Mouse (Mus musculus) heart, adult 9 months (tissue): ENCODE results near the gene Gm21988.

Source experiments
- DNase-seq, 2 experiments: peaks; one replicate each; pipeline ENCODE4 v3.0.0; 2022; ENCODE audit warnings: low spot score in 2 of 2

Gene Gm21988

DNA sequence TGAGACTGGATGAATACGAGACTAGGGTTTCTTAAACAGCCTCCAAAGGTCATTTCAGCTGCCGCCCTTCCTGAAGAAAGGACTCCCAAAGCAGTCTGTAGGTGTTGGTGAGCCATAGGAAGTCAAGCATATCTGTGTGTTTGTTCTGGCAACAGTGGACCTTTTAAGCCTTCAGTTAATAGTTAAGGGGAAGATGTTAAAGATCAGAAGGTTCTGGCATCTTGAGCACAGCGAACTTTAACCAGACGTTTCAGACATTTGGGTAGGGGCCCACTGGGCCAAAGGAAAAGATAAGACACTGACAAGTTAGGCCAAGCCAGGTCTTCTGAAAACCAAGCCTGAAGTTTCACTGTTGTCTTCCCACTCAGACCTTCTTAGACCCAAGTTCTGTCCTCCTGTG is 21.6 kb downstream of the Gm21988 start:
- no peak for DNase-seq

DNA sequence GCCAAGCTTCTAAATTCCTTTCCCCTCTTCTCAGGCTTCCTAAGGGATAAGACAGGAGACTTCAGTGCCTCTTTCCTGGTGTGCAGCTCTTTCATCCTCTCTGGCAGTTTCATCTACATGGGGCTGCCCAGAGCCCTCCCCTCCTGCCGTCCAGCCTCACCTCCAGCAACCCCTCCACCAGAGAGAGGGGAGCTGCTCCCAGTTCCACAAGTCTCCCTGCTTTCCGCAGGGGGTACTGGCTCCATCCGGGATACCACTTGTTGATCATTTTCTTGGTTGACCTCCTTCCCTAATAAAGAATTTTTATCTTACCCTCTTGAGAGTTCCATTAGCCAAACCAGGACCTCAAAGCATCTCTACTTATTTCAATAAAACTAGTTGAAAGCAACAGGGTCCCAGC is 23.5 kb downstream of the Gm21988 start:
- no peak for DNase-seq

DNA sequence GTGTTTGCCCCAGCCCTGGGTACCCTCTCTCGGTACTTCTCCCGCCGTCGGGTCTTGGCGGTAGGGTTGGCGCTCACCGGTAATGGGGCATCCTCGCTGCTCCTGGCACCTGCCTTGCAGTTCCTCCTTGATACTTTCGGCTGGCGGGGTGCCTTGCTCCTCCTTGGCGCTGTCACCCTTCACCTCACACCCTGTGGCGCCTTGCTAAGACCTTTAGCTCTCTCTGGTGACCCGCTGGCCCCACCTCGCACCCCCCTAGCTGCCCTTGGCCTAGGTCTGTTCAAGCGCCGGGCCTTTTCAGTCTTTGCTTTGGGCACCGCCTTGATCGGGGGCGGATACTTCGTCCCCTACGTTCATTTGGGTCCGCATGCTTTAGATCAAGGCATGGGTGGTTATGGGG is 24.3 kb downstream of the Gm21988 start:
- DNase-seq: no peak

DNA sequence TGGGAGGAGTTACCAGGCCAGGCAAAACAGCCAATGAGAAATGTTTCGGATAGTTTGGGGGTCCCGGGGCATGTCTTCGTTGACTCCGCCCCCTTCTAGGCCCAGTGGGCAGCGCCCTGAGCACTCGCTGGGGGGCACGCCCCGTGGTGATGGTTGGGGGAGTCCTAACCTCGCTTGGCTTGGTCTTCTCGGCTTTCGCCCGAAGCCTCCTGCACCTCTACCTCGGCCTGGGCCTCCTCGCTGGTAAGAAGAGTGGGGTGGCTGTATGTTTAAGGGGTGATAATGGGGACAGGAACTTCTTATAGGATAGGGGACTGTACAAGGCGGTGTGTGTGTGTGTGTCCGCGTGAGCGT is 24.8 kb downstream of the Gm21988 start:
- no peak for DNase-seq

DNA sequence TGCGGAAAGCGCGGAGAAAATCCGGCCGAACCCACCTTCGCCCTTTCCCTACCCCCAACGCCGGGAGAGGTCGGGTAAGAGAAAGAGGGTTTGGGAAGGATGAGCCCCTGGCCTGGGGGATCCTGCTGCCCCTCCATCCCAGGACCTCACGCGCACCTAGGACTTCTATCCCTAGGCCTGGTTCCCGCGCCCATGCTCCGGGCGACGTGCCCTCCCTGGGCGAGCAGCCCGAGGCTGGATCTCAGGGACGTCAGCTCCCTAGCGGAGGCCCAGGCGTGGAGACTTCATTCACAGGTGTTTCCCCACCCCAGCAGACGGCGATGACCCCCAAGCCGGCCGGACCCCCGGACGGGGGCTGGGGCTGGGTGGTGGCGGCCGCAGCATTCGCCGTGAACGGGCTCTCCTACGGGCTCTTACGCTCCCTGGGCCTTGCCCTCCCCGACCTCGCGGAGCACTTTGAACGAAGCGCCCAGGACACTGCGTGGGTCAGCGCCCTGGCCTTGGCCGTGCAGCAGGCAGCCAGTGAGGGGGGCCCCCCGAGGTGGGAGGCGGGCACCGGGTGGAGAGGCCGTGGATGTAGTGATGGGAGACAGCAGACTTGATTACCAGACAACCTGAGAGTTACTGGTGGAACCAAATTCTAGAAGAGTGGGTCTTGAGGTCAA is 25.3 kb downstream of the Gm21988 start:
- DNase-seq: peak in 1 of 2 experiments; percentile 25

DNA sequence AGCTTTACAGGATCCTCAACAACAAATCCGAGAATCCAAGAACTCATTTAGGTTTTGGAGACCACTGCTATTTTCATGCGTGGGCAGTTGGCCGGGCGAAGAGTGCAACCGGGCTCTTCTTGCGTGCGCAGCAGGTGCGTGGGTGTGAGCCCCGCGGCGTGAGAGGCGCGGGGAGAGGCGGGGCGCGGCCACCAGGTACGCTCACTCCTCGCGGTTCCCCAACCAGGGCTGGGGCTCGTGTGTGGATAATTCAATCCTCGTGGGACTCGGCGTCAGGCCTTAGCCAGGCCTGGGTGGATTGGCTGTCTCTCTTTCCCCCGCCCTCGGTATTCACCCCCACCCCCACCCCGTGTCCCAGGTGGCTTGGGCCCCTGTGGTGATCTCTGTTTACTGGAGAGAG is 25.9 kb downstream of the Gm21988 start:
- no peak for DNase-seq

DNA sequence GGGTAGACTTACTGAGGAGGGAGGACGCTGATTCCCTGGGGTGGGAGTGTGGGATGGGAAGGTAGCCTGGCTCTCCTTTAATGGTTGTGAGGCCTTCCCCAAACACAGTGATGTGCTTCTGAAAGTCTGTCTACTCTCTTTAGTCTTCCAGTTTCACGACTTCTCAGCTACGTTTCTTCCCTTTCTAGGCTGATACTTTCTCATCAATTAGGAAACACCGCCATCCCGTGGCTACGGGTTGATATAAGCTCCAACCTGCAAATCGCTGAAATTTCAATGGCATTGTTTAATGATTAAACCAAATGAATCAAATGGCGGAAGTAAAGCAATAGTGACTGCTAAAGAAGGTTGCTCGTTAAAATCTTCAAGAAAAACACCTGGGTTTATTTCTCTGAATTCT is 26.7 kb downstream of the Gm21988 start:
- peak; percentile 45 to 67 for DNase-seq

DNA sequence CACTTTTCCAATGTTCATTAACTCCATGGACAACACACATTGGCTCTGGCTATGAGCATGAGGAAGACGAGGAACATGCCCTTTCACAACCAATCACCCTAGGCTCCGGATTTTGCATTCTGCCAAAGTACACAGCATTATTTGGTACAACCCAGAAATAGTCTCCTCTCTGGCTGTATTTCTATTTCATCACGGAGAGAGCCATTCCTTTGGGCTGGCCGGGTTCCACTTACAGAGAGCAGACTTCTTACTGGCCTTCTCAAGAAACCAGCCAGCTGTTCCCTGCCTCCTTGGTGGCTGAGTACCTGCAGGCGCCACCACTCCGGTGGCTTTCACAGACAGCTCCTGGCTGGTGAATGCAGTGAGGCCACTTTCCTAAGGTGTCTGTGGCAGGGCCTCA is 27.2 kb downstream of the Gm21988 start, which contains the start of gene Slc16a11:
Gene Slc16a11 (plus strand): TSS at position 330 of the 400 bp plus-strand sequence.
- peak in 1 of 2 experiments; percentile 25 for DNase-seq

DNA sequence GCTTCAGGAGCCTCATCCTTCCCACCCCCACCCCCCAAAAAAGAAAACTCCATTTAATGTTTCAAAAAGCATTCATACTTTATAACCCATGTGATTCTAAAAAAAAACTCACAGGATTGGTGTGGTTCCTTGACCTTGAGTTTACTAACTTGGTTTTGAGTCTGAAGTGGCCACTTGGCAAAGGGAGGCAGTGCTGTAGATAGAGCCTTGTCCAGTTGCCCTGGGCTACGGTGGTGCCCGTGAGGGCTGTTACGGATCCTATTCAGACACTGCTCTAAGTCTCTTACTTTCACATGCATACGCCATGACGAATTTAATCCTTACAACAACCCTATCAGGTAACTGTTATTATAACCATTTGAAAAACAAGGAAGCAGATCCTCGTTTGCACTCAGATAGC is 27.7 kb downstream of the Gm21988 start:
- DNase-seq: no peak

DNA sequence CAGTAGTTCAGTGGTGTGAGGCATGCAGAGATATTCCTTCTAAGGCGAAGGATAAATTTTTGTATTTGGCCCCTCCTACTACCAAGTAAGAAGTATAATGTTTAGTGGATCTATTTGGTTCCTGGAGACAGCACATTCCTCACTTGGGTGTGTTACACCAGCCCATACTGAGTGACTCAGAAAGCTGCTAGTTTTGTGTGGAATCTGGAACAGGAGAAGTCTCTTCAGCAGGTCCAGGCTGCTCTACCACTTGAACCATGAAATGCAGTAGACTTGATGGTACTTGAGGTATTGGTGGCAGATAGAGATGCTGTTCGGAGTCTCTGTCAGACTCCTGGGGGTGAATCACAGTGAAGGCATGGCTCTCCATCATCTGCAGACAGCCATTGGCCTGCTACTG is 28.9 kb downstream of the Gm21988 start:
- DNase-seq: no peak

DNA sequence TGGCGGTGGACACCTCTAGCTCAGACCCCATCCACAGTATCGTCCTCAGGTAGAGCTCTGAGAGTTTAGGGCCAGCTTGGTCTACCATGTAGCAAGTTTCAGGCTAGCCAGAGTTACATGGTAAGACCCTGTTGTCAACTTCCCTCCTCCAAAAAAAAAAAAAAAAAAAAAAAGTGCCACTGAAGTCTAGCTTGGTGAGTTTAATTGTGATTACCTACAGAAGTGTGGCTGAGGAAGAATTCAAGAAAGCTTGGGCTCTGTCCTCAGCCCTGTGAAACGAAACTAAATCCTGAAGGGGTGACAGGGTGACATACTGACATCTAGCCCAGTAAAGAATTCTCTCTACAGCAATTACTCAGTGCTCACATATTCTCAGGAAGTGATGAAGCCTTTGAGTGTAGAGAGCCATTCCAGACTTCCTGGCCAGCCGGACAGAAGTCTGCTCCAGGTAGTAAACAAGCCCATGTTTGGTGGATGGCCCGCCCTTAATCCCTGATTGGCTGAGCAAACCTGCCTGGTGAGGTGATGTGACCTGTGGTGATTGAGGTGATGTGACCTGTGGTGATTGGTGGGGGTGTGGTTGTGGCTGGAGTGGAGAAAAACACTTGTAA is 30.7 kb downstream of the Gm21988 start:
- no peak for DNase-seq

DNA sequence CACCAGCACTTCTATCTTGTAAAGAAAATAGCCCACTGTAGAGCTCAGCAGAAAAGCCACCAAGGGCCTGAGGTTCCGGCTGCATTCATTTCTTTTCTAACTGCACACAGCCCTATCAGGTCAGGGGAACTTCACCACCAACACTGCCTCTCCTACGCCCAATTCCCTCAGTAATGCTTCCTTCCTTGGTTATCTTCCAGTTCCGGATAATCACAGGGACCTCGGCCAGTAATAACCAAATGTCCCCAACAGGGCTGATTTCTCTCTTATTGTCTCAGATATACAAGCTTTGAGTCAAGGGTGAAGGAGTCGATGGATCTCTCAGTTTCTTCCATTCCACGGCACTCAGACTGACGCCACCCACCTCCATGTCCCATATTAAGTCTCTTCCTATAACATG is 32.3 kb downstream of the Gm21988 start:
- peak in 1 of 2 experiments; percentile 31 for DNase-seq

DNA sequence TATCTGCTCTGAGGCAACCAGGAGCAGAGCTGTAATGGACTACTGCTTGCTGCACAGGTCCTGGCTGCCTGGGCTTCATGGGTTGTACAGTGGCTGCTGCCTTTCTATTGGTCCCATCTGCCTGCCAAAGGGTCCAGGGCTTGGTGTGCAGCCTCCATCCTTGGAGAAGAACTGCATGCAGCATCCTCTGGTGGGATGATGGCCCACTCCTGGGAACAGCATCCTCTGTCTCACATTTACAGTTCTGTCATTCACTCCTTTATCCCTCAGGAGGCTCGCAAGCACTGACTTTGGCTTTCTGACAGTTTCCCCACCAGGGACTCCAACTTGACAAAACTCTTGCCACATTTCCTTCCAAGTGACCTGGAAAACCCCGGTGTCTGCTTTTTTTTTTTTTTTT is 32.8 kb downstream of the Gm21988 start:
- no peak for DNase-seq

DNA sequence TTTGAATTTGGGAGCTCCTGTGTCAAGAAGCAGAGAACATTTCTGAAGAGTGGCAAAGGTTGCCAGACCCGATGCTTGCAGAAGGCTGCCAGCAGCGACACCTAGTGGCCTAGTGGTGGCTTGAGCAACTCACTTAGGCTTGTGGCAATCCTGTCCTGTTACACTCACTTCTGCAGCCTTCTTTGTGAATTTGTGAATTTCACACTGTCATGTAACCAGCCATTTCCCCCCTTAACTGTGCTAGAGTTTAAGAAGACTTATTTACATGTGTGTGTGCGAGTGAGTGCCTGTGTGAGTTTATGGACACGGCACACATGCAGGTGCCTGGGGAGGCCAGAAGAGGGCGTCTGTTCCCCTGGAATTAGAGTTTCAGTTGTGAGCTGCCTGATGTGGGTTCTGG is 37.9 kb downstream of the Gm21988 start:
- peak; percentile 36 to 68 for DNase-seq

DNA sequence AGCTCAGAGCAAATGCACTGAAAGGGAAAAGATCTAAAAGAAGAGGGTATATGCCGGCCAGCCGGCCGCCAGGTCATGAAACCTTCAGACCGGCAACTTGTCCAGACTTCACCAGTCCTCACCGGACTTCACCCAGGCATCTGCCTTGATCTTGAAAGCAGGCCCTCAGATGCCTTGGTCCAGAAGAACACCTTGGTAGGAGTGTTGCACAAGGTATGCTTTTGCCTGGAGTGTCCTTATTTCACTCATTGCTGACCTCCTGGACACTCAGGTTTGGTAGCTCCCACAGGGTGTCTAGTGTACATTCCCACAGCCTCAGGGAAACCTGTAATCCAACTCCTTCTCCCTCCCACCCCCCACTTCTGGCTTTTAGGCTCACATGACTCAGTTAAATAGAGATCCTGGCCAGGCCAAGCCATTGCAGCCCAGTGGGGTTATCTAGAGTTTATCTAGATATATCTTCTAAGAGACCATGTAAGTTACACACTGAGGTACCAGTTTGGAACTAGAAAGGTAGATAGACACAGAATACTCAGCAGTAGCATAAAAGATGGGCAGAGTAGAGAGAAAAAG is 39.5 kb downstream of the Gm21988 start:
- DNase-seq: no peak

DNA sequence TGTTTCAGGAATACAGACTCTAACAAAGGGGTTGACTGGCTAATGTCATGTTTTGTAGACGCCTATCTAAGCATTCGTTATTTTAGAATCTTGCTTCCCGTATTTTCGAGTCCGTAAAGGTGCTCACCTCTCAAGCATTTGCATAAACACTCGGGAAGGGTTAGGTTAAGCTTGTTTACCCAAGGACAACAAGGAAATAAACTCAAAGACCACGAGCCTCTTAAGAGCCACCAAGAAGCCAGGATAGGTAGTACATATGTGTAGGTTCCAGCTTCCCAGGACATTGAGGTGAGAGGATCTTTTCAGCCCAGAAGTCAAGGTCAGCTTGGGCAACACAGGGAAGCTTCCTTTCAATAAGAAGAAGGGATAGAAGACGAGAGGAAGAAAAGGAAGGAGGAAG is 40.5 kb downstream of the Gm21988 start:
- no peak for DNase-seq

DNA sequence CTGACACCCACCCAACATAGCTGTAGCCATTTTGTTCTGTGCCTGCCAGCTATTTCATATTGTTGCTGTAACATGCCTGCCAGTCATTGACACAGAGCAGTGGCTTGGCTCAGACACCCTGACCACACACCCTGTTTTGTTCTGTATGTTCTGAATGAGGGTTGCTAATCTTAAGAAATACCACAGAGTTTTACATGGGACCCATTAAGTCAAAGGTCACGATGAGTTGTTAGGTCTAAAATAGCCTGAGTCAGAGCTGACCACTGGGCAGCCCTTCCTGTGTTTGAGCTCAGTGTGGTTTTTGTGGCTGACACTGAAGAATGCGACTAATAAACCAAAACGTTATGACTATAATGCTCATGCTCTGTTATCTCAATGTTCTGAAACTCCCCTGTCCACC is 41.3 kb downstream of the Gm21988 start:
- no peak for DNase-seq

DNA sequence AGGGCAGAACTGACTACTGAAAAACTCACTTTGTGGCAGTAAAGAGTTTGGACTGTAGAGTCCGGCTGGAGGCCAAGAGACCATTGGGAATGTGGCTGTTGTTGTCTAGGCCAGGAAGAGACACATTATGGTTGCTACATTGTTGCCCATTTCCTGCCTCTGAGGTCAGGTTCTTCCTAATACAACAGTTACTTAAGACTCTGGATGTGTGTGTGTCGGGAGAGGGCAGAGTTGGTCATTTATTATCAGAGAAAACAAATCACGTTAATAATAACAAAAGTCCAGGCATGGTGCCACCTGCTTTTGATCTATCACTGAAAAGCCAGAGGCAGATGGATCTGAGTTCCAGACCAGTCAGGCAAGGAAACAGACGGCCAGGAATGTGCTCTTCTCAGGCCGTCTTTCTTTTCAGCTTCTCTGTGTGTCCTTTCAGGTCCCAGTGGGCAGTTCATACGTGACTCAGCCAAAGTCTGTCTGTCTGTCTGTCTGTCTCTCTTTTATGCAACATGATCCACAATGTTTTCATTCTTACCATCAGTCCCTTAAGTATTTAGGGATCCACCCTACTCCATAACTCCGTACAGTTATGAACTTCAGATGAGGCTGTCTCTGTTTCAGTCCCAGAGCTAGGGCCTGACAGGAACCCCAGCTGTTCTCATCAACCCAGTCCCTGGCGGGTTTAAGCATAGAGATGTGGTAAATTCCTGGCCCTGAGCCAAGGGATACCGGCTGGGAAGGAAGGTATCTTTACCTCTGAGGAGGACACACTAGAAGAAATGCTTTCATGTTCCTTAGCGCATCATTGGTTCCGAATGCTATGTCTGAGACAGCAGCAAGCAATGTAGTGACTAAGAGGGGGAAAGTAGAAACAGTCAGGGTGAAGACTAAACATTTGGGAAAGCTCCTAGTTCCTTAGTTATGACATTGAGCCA is 46.0 kb downstream of the Gm21988 start:
- no peak for DNase-seq

DNA sequence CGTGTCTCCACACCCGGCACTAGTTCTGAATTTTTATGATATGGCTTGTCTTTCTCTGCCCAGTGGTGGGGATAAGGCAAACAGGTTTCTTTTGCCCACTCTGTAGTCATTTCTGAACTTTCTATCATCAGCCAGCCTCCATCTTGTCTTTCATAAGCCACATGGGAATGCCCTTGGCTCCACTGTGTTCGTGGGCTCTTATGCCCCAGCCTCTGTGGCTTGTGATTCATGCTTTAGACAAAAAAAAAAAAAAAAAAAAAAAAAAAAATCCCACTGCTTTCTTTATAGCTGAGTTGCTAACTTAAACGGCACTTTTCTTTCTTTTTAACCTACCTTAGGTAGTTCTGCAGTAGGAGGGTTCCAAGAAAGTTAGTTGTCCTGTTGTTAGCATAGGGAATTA is 47.5 kb downstream of the Gm21988 start:
- no peak for DNase-seq

DNA sequence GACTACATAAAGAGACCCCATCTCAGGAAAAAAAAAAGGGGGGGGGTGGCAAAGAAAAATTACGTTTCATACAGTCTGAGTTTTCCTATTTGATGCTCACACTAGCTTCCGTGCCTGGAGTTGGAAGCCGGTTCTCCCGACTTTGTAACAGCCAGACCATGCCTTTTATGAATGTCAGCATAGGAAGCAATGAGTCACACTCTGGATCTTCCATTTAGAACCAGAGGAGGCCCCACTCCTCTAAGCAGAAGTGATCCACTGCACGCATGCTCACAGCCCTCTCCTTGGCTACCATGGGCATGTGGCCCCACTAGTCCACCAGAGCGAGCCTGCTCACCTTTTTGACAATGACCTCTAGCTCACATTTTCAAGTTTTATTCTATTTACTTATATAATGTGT is 48.4 kb downstream of the Gm21988 start:
- no peak for DNase-seq

DNA sequence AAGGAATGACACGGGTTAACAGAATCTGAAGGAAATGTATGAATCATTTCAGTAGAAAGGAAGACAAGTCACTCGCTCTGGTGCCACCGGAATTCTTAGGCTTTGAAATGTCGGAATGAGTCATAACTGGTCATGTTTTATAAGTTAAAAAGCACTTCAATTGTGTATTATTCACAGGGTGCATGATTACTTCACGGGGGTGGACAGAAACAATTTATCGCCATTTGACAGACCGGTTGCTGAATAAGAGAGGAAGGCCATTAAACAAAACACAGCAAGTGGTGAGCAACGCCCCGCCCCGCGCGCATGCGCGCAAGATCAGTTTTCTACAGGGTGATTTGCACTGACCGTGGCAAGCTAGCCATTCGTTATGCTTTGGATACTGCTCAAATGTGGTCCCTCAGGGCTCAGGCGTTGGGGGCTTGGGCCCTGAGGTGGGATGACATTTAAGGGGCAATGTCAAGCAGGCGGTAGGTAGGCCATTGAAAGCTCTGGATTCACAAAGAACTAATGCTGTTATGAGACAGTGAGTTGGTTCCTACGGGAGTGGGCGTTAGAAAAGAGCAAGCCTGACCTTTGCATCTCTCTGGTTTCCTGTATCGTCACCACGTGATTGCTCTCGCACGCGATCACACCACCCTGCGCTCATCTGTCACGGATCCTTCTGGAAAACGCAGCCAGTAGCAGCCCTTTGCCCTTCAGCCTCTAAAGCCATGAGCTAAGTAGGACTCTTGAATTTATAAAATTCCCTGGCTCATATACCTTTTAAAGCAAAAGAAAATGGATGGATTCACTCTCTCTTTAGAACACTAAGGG is 50.1 kb downstream of the Gm21988 start:
- DNase-seq: no peak
